Mouse (Mus musculus) small intestine, adult 2 months (tissue): ENCODE measurements around the gene Sav1.

ENCODE experiments used
- CTCF ChIP-seq: fragments of 200-500 bp; IDR thresholded peaks from 2 replicates; pipeline ENCODE4 v1.5.1; 2012; ENCODE audit warnings: low read depth, mild to moderate bottlenecking, control low read depth, inconsistent platforms, low read length, moderate library complexity, mixed read lengths; ENCODE audit not compliant: insufficient replicate concordance, insufficient read length; ENCODE audit errors: extremely low read depth
- POLR2A ChIP-seq: fragments of 200-500 bp; IDR thresholded peaks from 2 replicates; pipeline ENCODE4 v1.6.1; 2012; ENCODE audit warnings: low read depth, mild to moderate bottlenecking, control low read depth, inconsistent platforms, low read length, moderate library complexity

- TF ChIP-seq CTCF = no peak
- no peak for TF ChIP-seq POLR2A
Observed at GRCm38 (mm10) chr12:69947502-69947901, 39.3 kb downstream of the Sav1 start.
